Mouse (Mus musculus) gastrocnemius, postnatal 25 days (tissue): ENCODE data around the gene Gatad2a. TPM values are rescaled to one million over a fixed set of nuclear protein-coding genes. Genes with fewer than 3 reads are reported as not detected.
"Not testable (repeated sequence)": the region's sequence is repeated elsewhere in the genome, so short reads cannot be mapped to it uniquely, and the experiment has no call there.

Source experiments
- DNase-seq: peaks from one replicate; pipeline ENCODE4 v3.0.0; 2022
- long read RNA-seq, 2 experiments: library from polyadenylated mRNA; stranded (forward); transcript quantifications; one replicate each; pipeline ENCODE4 v2.0.0; 2021
- total RNA-seq, 2 experiments: library from RNA; stranded (reverse); gene quantifications; 1 replicate in 1 of 2; 2 replicates in 1 of 2; pipeline ENCODE4 v1.2.3; 2021

Gatad2a gene
- 10 to 100 TPM; 25.4 to 26.2 TPM for total RNA-seq
- long read RNA-seq, experiment 1, partial matches to known transcripts = 2 of 12 reads
- long read RNA-seq, experiment 1, other reads (novel, unspliced or antisense) = 8 of 12 reads
- long read RNA-seq, experiment 2, partial matches to known transcripts = 4 of 27 reads
- long read RNA-seq, experiment 2, other reads (novel, unspliced or antisense) = 19 of 27 reads

GRCm38 (mm10) chr8:69995776-69996588, at the start of gene Gatad2a:
Gene Gatad2a (minus strand): TSS chr8:69996384.
- DNase-seq = peak; percentile 100

DNA sequence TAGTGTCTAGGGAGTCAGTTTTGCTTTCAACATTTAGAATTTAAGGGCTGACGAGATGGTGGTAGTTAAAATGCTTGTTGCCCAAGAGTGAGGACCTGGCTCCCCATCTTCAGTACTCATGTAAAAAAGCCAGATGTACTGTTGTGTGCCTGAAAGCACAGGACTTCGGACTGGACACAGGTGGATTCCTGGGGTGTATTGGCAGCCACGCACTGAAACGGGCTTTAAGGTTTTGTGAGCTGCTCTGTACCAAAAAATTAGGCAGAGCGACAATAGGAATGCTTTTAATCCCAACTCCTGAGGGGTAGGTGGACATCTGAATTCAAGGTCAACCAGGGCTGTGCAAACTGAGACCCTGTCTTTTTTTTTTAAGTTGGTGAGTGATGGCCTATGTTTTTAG, 47.8 kb upstream of the Gatad2a start:
- DNase-seq = no peak

DNA sequence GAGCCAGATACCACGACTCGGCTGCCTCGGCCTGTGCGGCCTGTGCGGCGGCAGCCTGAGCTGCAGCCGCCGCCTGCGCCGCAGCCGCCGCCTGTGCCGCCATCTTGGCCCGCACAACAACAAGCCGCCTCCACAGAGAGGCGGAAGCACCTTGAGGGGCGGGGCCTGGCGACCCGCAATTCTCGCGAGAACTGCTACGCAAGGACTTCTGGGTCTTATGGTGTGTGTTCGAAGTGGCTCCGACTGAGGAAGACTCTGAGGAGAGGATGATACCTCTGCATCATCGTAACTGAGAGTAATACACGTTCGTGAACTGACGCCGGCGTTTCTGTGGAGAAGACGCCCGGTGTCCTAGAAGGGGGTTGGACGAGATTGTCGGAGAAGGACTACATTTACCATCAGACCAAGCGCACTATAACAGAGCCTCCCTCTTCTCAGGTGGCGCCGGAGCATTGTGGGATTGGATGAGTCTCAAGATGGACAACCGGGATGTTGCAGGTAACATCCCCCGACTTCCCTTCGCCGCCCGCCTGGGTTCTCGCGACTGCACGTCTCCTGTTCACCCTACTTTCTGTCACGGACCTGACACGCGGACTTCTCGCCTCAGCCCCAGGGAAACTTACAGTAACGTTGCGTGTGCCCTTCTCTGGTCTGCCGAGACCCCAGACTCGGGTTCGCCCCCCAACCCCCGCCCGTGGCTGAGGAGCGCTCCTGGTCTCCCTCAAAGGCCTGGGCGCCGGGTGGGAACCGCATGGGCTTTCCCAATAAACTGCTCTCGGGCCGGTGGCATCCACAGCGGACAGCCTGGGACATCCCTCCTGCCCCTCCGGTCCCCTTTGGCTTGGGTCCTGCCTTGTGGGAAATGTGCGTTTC, 46.6 kb upstream of the Gatad2a start, which contains the start of the genes Mau2 and Sugp1:
Mau2 (minus strand) TSS at position 152 of the 873 bp plus-strand sequence.
Sugp1 (plus strand) TSS at position 231 of the 873 bp plus-strand sequence.
- DNase-seq = peak; percentile 93

GRCm38 (mm10) chr8:70041885-70042546, 45.8 kb upstream of the Gatad2a start:
- DNase-seq = no peak

DNA sequence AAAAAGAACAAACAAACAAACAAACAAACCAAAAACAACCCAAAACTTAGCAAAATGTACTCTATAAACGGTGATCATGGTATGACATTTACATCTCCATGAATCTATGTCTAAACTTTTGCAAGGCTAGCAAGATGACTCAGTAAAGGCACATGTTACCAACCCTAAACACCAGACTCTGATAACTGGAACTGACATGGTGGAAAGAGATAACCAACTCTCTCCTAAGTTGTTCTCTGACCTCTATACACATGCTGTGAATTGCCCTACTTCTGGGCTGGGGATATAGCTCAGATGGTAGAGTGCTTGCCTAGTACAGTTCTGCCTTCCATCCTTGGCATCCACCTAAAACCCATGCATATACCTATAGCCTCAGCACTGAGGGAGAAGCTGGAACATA, 41.8 kb upstream of the Gatad2a start:
- DNase-seq = no peak

GRCm38 (mm10) chr8:70030255-70030654, 34.1 kb upstream of the Gatad2a start:
- no peak for DNase-seq

DNA sequence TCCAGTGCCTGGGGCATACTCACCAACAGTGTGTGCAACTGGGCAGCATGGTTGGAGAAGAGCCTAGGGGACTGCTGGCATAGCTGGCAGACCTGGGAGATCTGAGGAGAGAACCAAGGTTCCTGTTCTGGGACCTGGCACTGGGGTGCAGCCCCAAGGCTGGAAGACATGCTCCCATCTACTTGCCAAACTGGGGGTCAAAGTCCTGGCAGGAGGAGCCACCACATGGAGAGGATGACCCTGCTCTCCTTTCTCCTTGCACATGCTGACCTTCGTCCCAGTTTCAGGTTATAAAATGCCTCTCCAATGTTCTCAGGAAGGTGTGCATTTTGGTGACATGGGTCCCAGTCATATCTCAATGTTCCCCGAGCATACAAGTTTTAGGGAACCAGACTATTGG, 30.0 kb upstream of the Gatad2a start:
- no peak for DNase-seq

DNA sequence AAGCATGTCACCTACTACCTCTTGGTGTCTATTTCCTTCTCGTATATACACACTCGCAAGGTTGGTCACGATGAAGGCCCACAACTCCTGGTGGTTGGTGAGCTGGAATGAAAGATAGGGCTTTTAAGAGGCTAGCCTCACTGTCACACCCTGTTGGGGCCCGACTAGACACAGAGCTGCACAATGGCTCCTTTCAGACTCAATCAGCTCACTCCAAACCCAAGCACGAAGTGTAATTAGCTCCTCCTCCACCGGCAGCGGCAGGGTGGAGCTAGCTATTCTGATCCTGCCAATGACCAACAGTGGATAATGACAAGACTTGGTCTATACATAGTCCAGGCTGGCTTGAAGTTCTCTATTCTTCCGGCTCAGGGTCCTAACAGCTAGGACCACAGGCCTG, 27.4 kb upstream of the Gatad2a start:
- no peak for DNase-seq

DNA sequence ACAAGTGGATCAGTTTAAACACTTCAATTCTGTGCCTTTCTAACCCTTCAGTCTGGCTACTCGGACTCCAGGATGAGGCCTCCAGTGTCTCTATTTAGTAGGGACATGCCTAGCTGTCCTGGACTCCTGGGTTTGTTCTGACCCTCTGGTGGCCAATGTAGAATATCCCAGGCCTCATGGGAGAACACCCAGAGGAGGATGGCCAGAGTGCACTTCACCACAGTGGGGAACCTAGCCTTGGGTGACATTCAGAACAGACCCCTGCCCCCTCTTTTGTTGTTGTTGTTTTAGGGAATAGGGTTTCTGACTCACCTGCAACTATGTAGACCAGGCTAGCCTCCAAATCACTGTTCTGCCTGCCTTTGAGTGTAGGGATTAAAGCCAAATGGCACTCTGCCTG, 18.8 kb upstream of the Gatad2a start:
- DNase-seq = no peak

- no peak for DNase-seq
Observed at GRCm38 (mm10) chr8:70012763-70013162, 16.6 kb upstream of the Gatad2a start.

DNA sequence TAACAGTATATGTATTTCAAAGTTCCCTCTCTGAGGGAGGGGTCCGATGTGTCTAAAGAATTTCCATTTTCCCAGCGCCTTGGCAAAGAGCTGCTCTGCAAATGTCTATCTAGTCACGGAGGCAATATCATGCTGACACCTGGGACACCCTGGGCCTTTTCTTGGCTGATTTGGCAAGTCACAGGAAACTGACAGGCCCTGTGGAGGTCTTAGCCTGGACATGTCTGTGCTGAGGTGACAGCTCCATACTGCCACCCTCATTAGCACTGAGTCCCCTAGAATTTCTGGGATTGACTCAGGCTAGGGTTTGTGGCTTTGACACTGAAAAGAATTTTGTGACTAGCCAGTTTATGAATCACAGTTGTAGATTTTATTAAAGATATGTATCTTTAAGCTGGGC, 16.2 kb upstream of the Gatad2a start:
- no peak for DNase-seq

DNA sequence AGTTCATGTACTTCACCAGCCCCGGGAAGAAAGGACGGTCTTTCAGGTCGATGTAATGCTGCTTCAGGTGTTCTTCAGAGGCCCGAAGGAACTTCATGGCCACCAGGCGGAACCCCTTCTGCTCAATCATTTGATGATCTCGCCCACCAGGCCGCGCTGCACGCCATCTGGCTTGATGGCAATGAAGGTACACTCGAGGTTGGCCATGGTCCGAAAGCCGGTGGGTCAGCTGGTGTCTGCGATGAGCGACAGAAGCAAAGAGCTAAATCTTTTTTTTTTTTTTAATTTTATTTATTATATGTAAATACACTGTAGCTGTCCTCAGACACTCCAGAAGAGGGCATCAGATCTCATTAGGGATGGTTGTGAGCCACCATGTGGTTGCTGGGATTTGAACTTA, 14.6 kb upstream of the Gatad2a start:
- DNase-seq = not testable (repeated sequence)

DNA sequence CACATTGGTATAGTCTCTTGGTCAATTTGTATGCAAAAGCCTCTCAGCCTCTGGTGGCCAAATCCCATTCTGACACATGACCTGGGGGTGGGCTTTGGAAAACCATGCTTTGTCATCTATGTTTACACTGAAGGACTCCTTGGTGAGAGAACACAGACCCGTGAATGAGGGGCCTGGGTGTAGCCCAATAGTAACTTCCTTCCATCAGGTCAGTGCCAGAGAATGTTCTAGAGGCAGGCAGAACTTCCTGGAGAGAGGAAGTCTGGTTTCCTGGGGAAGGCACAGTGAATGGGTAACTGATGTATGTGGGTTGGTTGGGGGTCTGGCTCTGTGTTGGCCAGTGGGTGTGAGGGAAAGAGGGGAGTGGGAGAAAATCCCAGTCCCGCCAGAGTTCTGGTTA, 9.0 kb upstream of the Gatad2a start:
- DNase-seq = no peak

GRCm38 (mm10) chr8:70004345-70004744, 8.2 kb upstream of the Gatad2a start:
- DNase-seq = no peak

- DNase-seq = no peak
Observed at GRCm38 (mm10) chr8:70003204-70003657, 7.0 kb upstream of the Gatad2a start.

DNA sequence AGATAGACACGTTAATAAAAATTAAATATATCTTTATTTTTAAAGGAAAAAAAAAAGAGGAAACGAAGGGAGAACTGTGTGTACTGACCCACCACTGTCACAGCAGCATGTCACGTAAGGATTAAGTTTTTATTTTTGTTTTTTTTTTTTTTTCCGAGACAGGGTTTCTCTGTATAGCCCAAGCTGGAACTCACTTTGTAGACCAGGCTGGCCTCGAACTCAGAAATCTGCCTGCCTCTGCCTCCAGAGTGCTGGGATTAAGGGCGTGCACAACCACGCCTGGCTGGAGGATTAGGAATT, 5.7 kb upstream of the Gatad2a start:
- not testable (repeated sequence) for DNase-seq

DNA sequence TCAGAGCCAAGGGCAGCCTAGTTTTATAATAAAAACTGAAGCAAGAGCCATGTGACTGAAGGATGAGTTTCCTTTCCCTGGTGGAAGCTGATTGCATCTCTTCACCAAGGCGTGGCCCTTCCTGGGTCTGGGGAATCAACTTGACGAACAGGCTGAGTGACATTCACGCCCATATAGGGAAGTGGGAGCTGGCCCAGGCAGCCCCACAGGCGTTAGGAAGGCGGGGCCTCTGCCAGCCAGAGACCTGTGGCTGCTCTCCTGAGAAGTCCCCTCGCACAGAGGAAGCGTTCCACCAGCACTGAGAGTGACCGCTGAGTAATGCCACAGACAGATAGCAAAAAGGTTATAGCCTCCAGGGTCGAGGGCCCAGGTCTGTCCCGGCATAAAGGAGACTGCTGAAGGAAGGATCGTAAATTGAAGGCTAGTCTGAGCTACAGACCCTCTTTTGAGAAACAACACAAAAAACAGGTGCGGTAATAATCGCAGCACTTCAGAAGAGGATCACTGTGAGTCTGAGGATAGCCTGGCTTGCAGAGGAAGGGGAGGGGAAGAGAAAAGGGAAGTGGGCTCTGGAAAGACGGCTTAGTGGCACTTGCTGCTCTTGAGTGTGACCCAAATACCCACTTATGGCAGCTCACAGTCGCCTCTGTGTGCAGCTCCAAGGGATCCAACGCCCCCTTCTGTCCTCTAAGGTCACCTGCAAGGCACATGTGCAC, 5.2 kb upstream of the Gatad2a start:
- peak; percentile 48 for DNase-seq

DNA sequence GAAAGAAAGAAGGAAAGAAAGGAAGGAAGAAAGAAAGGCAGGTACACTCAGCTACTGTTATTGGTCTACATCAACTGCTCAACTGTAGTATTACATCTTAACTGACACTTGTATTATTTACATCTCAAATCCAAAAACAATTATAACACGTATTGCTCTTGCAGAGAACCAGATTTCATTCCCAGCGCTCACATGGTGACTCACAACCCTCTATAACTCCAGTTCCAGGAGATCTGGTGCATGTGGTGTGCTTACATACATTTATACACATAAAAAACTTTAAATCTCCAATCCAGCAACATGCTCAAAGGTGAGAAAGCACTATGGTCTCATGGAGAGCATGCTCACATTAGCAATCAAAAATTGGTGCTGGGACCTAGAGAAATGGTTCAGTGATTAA, 4.0 kb upstream of the Gatad2a start:
- DNase-seq = no peak

GRCm38 (mm10) chr8:69999236-69999635, 3.1 kb upstream of the Gatad2a start:
- no peak for DNase-seq

- DNase-seq = no peak
Observed at GRCm38 (mm10) chr8:69998706-69999105, 2.5 kb upstream of the Gatad2a start.

GRCm38 (mm10) chr8:69996589-69997285, 553 bp upstream of the Gatad2a start:
- no peak for DNase-seq
